ENCODE assay signal across 8 mouse cellular contexts in genomic region chr15:27925865-27926264, GRCm38 (mm10).
DNase-seq lines count a peak whose midpoint lies in the region; TF ChIP-seq lines count a peak whose summit lies in the region.

No protein-coding gene starts in this region.

- no peak overlapping the region for H3K9ac ChIP-seq in liver, adult 2 months (ENCODE audit: low read depth, low read length)

- no peak for TF ChIP-seq POLR2A in cerebellum, adult 2 months (IDR thresholded peaks at IDR 0.05; ENCODE audit: borderline replicate concordance, insufficient read depth, low read length)
- no peak for TF ChIP-seq POLR2A in liver, adult 2 months (IDR thresholded peaks at IDR 0.05; ENCODE audit: extremely low read depth, insufficient read depth, low read length)

- peaks cover 38% of the 10 kb centered on the region for H3K4me1 ChIP-seq in cerebellum, adult 2 months (ENCODE audit: control insufficient read depth, insufficient read depth, low read length)
- peaks cover 13% of the 10 kb centered on the region for H3K4me1 ChIP-seq in liver, adult 2 months (ENCODE audit: control insufficient read depth, insufficient read depth, low read length)

- peak overlapping the region; percentile 82; the same call in 1 of the 2 replicates for H3K27ac ChIP-seq in cerebellum, adult 2 months (ENCODE audit: insufficient read depth, low read length)
- peak overlapping the region; percentile 12 for H3K27ac ChIP-seq in liver, adult 2 months (replicated peaks; ENCODE audit: insufficient read depth, low read depth, low read length)

- WGBS in cerebellum, adult 2 months: 27% methylated on average over 8 of the region's 8 CpGs
- 54% methylated on average over 8 of the region's 8 CpGs for WGBS in liver, adult 2 months

- H3K27me3 ChIP-seq in cerebellum, adult 2 months (ENCODE audit: control insufficient read depth, insufficient read depth, low read length): no peaks in the 10 kb centered on the region
- no peaks in the 10 kb centered on the region for H3K27me3 ChIP-seq in liver, adult 2 months (ENCODE audit: control insufficient read depth, insufficient read depth, low read length)

- H3K36me3 ChIP-seq in liver, adult 2 months (ENCODE audit: control insufficient read depth, insufficient read depth, low read length): no peaks in the 10 kb centered on the region

- no peak for TF ChIP-seq CTCF in cerebellum, adult 2 months (IDR thresholded peaks at IDR 0.05; ENCODE audit: borderline replicate concordance, insufficient read depth, low read depth, low read length)
- no peak for TF ChIP-seq CTCF in liver, adult 2 months (IDR thresholded peaks at IDR 0.05; ENCODE audit: low read depth, low read length)

- H3K4me3 ChIP-seq in cerebellum, adult 2 months (replicated peaks; ENCODE audit: insufficient read depth, low read depth, low read length): no peak overlapping the region
- no peak overlapping the region for H3K4me3 ChIP-seq in liver, adult 2 months (ENCODE audit: insufficient read depth, low read depth, low read length)

- no peak for DNase-seq in cerebellum, adult 2 months
- DNase-seq in cerebellum, postnatal 36 days: no peak
- peak; percentile 9 for DNase-seq in spleen, adult 12 weeks (ENCODE audit: low spot score)
- no peak for DNase-seq in spleen, postnatal 4 days (ENCODE audit: low spot score in 2 of 2)
- DNase-seq in liver, adult 2 months (ENCODE audit: extremely low read depth, low read depth, low spot score): peak; percentile 39
- peak; percentile 59 for DNase-seq in thymus, postnatal 25 days
- no peak for DNase-seq in lung, postnatal 36 days
- DNase-seq in gastrocnemius, postnatal 25 days: no peak

- peaks cover 33% of the 10 kb centered on the region for H3K79me2 ChIP-seq in liver, adult 2 months (ENCODE audit: control insufficient read depth, insufficient read depth, low read length)

Comparison
In these comparisons a context has a peak if more than half of its experiments do, and no peak if none do; other contexts are left out.
1. DNase-seq: peak in spleen, adult 12 weeks (single experiment), liver, adult 2 months (single experiment) and thymus, postnatal 25 days (single experiment); none in cerebellum, adult 2 months (0 of 2), cerebellum, postnatal 36 days (0 of 2), spleen, postnatal 4 days (0 of 2), lung, postnatal 36 days (single experiment) and gastrocnemius, postnatal 25 days (single experiment).